Mouse (Mus musculus) heart, embryonic 11.5 days (tissue): Measurements from ENCODE around the gene Stk11. TPM values are rescaled to one million over a fixed set of nuclear protein-coding genes. Genes with fewer than 3 reads are reported as not detected.
"Not testable (repeated sequence)": the region's sequence is repeated elsewhere in the genome, so short reads cannot be mapped to it uniquely, and the experiment has no call there.

Source experiments
- ATAC-seq: fragments of 200-750 bp; cut with Nextera tagmentation; replicated peaks from 2 replicates; pipeline ENCODE4 v1.8.0; 2017; ENCODE audit warnings: moderate library complexity; ENCODE audit not compliant: insufficient number of reproducible peaks, low FRiP score, low TSS enrichment
- H3K27ac ChIP-seq: fragments of 300-500 bp; sonication (generic); 2 replicates; pipeline ENCODE4 v1.5.1; 2014; ENCODE audit warnings: mild to moderate bottlenecking, low read depth, low read length
- H3K27me3 ChIP-seq: fragments of 300-500 bp; sonication (generic); 2 replicates; pipeline ENCODE4 v1.6.1; 2014; ENCODE audit warnings: mild to moderate bottlenecking, low read length, mixed read lengths; ENCODE audit not compliant: control insufficient read depth, insufficient read depth
- H3K36me3 ChIP-seq: fragments of 300-500 bp; sonication (generic); 2 replicates; pipeline ENCODE4 v1.6.1; 2014; ENCODE audit warnings: mild to moderate bottlenecking, low read length, moderate library complexity, mixed read lengths; ENCODE audit not compliant: control insufficient read depth, insufficient read depth
- H3K4me1 ChIP-seq: fragments of 300-500 bp; sonication (generic); 2 replicates; pipeline ENCODE4 v1.6.1; 2014; ENCODE audit warnings: low read length; ENCODE audit not compliant: control insufficient read depth, insufficient read depth
- H3K4me2 ChIP-seq: fragments of 300-500 bp; sonication (generic); 2 replicates; pipeline ENCODE4 v1.6.1; 2014; ENCODE audit warnings: mild to moderate bottlenecking, moderate library complexity
- H3K4me3 ChIP-seq: fragments of 300-500 bp; sonication (generic); 2 replicates; pipeline ENCODE4 v1.5.1; 2014; ENCODE audit warnings: low read depth, low read length
- H3K9ac ChIP-seq: fragments of 300-500 bp; sonication (generic); 2 replicates; pipeline ENCODE4 v1.6.1; 2014; ENCODE audit warnings: mild to moderate bottlenecking, low read depth, low read length, moderate library complexity
- H3K9me3 ChIP-seq: fragments of 300-500 bp; sonication (generic); replicated peaks from 2 replicates; pipeline ENCODE4 v1.6.1; 2016; ENCODE audit warnings: low read length; ENCODE audit not compliant: control insufficient read depth
- WGBS: fragments of 180-500 bp; shearing (Covaris S2); extraction: QIAGEN DNeasy Blood & Tissue Kit; methylation state at CpG from one replicate; pipeline ENCODE4 v1.1.7; 2014; ENCODE audit not compliant: insufficient replicate concordance; 5-methylcytosine and 5-hydroxymethylcytosine counted together
- polyA plus RNA-seq: library from polyadenylated mRNA; unstranded; fragments of >200 nt; fragmentation: Nextera tagmentation; extraction: Ambion mirVana; gene quantifications from 2 replicates; pipeline ENCODE4 v1.2.1, GENCODE M21; 2014

Stk11 gene
- polyA plus RNA-seq, 1 experiment from 2014 or later, result 20.0 TPM

- WGBS, result 37% methylated on average over 8 of the region's 8 CpGs
- Histone ChIP-seq H3K9ac (peak overlapping the region; percentile 72), H3K4me3 (0 out of 2 replicates have a peak overlapping the region, but pooled peaks have one; percentile 46), H3K9me3 (no peaks in the 10 kb centered on the region), H3K36me3 (no peaks in the 10 kb centered on the region), H3K27me3 (no peaks in the 10 kb centered on the region), H3K4me2 (peak overlapping the region; percentile 97), H3K27ac (peak overlapping the region; percentile 55; the same call in 1 of the 2 replicates), H3K4me1 (peaks cover 74% of the 10 kb centered on the region)
- no peak for ATAC-seq
These were observed 48.1 kb downstream of the Stk11 start for GRCm38 (mm10) chr10:80163721-80164120.

DNA sequence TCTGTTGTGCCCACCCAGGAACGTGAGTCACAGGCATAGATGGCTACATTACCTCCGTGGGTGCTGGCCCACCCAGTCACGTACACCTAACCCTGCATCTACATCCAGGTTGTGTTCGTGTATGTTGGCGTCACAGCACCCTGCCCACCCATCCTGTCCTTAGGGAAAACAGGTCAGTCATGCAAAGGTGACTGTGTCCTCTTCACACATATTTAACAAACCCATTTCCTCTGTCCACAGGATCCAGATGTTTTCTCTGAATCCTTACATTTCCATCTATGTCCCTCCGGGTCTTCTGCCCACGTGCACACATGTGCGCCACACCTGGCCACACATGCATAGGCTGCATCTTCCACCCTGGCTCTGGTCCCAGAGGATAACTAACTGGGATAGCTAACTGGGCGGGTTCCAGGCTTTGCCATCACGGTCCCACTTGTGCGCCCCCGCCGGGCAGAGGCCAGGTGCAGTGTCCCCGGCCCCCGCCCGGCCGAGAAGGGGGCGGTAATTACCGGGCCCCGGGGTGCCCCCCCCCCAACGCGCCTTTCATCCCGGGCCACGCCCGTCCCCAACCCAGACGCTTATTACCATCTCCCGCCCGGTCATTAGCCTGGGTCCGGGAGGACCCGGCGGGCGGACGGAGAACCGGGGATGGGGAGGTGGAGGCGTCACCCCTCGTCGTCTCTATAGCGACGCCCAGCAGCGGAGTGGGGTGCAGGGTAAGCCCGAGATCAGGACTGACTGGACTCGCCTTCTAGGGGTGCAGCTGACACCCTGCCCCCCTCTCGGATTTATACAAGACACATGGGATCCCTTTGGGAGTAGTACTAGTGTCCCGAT is 48.8 kb downstream of the Stk11 start:
- no peak; the same call in 1 of the 2 replicates for ATAC-seq
- H3K9me3 ChIP-seq, result no peaks in the 10 kb centered on the region
- peak overlapping the region; percentile 46 for H3K4me3 ChIP-seq
- H3K4me2 ChIP-seq, result peak overlapping the region; percentile 97
- peak overlapping the region; percentile 100 for H3K27ac ChIP-seq
- H3K27me3 ChIP-seq, result no peaks in the 10 kb centered on the region
- no peaks in the 10 kb centered on the region for H3K36me3 ChIP-seq
- 8% methylated on average over 43 of the region's 44 CpGs for WGBS
- peak overlapping the region; percentile 72 for H3K9ac ChIP-seq
- peaks cover 74% of the 10 kb centered on the region for H3K4me1 ChIP-seq

DNA sequence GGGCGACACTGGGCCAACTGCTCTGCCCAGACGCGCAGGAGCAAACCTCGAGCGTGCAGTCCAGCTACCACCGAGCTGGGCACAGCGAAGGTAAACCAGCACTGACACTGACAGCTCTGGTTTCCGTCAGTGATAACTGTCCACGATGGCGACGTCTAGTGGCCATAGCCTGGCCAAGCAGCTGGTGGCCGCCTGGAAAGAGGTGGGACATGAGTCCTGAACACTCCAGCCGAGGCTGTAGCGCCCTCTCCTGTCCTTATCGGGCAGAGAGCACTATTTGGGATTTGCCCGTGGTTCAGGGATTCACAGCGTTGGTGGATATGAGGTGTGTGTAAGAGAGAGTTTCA is 49.4 kb downstream of the Stk11 start:
- Histone ChIP-seq H3K27me3 (no peaks in the 10 kb centered on the region), H3K27ac (peak overlapping the region; percentile 100), H3K4me3 (peak overlapping the region; percentile 46), H3K9me3 (no peaks in the 10 kb centered on the region), H3K36me3 (peaks cover 3% of the 10 kb centered on the region), H3K9ac (peak overlapping the region; percentile 72), H3K4me2 (peak overlapping the region; percentile 97), H3K4me1 (peaks cover 73% of the 10 kb centered on the region)
- WGBS, result under 1% methylated on average over 17 of the region's 17 CpGs
- peak; percentile 34 for ATAC-seq

DNA sequence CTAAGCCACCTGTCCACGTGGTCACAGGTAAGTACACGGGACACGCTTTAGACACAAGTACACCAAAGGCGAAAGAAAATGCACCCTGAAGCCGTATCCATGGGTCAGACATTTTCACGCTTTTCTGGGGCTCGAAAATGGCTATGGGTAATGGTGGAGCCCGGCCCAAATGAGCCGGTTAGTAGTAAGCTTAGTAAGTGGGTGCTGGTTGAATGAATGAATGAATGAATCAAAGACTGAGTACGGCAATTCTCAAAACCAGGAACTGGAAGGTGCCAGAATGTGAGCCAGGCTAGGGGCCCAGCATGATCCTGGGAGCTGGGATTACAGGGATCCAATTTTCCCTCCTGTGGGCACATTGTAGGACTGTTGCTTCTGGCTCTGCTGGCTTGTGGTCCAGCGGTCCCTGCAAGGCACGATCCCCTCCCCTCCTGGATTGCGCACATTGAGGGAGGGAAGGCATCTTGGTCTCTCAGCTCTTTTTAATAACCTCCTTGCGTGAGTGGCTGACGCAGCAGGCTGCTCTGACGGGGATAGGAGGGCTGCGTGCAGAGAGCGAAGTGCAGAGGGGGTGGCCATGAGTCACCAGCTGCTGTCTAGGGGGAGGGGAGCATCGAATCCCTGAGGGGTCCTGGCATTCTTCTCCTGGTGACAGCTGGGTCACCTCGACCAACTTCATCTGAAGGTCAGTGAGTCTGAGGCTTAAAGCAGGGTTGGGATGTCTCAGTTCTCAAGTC is 50.0 kb downstream of the Stk11 start, which contains the start of gene Cirbp:
Gene Cirbp (plus strand): TSS at position 594 of the 737 bp plus-strand sequence.
- H3K27ac ChIP-seq, result peak within 1 kb of the TSS; percentile 100
- no peak for ATAC-seq
- peaks cover 9% of the 10 kb centered on the region for H3K36me3 ChIP-seq
- peak within 1 kb of the TSS; percentile 72 for H3K9ac ChIP-seq
- H3K9me3 ChIP-seq, result no peaks in the 10 kb centered on the region
- 11% methylated on average over 20 of the region's 20 CpGs for WGBS
- no peaks in the 10 kb centered on the region for H3K27me3 ChIP-seq
- peak within 1 kb of the TSS; percentile 97 for H3K4me2 ChIP-seq
- peaks cover 68% of the 10 kb centered on the region for H3K4me1 ChIP-seq
- H3K4me3 ChIP-seq, result peak within 1 kb of the TSS; percentile 46

GRCm38 (mm10) chr10:80166136-80166535 is 50.5 kb downstream of the Stk11 start:
- Histone ChIP-seq H3K4me3 (peak overlapping the region; percentile 46; the same call in 1 of the 2 replicates), H3K27ac (peak overlapping the region; percentile 100), H3K4me1 (peaks cover 62% of the 10 kb centered on the region), H3K9ac (peak overlapping the region; percentile 50; the same call in 1 of the 2 replicates), H3K36me3 (peaks cover 13% of the 10 kb centered on the region), H3K4me2 (peak overlapping the region; percentile 97)
- WGBS, result 76% methylated on average over 4 of the region's 4 CpGs
- H3K27me3 ChIP-seq, H3K9me3 ChIP-seq, ATAC-seq: not testable (repeated sequence)

- under 1% methylated on average over 53 of the region's 55 CpGs for WGBS
These were observed 51.9 kb downstream of the Stk11 start for GRCm38 (mm10) chr10:80167460-80168037.

DNA sequence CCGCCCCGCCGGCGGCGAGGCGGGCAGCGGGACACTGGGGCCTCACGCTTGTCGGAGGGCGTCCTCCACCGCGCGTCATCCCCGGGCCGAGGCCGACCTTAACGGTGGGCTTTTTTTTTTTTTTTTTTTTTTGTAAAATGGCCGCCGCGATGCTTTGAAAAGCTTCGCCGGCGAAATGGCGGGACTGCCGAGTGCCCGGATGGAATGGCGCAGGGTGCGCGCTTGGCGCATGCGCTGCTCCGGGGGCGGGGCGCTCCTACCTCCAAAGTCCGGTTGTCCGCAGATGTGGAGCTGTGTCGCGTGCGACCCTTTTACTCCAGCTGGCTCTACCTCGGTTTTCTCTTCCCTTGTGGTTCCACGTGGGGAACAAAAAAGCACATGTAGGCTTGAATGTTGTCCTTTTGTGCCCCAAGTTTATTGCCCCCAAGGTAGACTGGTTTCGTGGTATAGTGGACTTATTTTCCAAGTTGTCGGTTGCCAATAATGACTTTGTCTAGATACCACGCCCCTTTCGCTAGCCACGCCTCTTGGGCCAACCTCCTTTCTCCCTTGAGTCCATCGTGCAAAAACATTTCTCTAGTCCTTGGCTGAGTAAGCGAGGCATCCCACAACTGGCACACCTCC is 52.5 kb downstream of the Stk11 start:
- Histone ChIP-seq H3K27me3 (no peaks in the 10 kb centered on the region), H3K4me2 (peak overlapping the region; percentile 85), H3K9me3 (no peaks in the 10 kb centered on the region), H3K4me3 (peak overlapping the region; percentile 92), H3K4me1 (peaks cover 46% of the 10 kb centered on the region), H3K9ac (peak overlapping the region; percentile 100), H3K36me3 (peaks cover 20% of the 10 kb centered on the region), H3K27ac (peak overlapping the region; percentile 100)
- WGBS, result 0% methylated on average over 37 of the region's 48 CpGs
- ATAC-seq, result peak; percentile 56

More at GRCm38 (mm10) chr10:80167460-80168037, 51.9 kb downstream of the Stk11 start:
- peaks cover 20% of the 10 kb centered on the region for H3K36me3 ChIP-seq
- H3K27ac ChIP-seq, result peak overlapping the region; percentile 100
- H3K27me3 ChIP-seq, result no peaks in the 10 kb centered on the region
- H3K4me2 ChIP-seq, result peak overlapping the region; percentile 85
- peaks cover 52% of the 10 kb centered on the region for H3K4me1 ChIP-seq
- peak; percentile 86 for ATAC-seq
- peak overlapping the region; percentile 92 for H3K4me3 ChIP-seq
- peak overlapping the region; percentile 100 for H3K9ac ChIP-seq
- H3K9me3 ChIP-seq, result no peaks in the 10 kb centered on the region

GRCm38 (mm10) chr10:80169070-80169469 is 53.5 kb downstream of the Stk11 start:
- Histone ChIP-seq H3K4me1 (peaks cover 39% of the 10 kb centered on the region), H3K27ac (no peak overlapping the region), H3K9me3 (no peaks in the 10 kb centered on the region), H3K36me3 (peaks cover 20% of the 10 kb centered on the region), H3K9ac (peak overlapping the region; percentile 100; the same call in 1 of the 2 replicates), H3K4me2 (peak overlapping the region; percentile 85), H3K4me3 (peak overlapping the region; percentile 92), H3K27me3 (no peaks in the 10 kb centered on the region)
- WGBS, result 73% methylated on average over 1 of the region's 1 CpGs
- ATAC-seq, result no peak
